Mouse (Mus musculus): ENCODE measurements around the gene Ppp2r5d.

Ppp2r5d gene

GRCm38 (mm10) chr17:46645561-46646321, 59.2 kb downstream of the Ppp2r5d start, which contains the start of the genes Klc4 and Mrpl2:
Gene Klc4 (minus strand): TSS chr17:46646022.
Gene Mrpl2 (plus strand): TSS chr17:46646229.
- DNase-seq (ENCODE audit: low spot score) = peak; percentile 99

GRCm38 (mm10) chr17:46644916-46645475, 59.9 kb downstream of the Ppp2r5d start:
- DNase-seq (ENCODE audit: low spot score) = peak; percentile 79

GRCm38 (mm10) chr17:46644152-46644805, 60.6 kb downstream of the Ppp2r5d start:
- no peak for DNase-seq (ENCODE audit: low spot score)

GRCm38 (mm10) chr17:46642060-46642459, 62.9 kb downstream of the Ppp2r5d start:
- DNase-seq (ENCODE audit: low spot score) = no peak

GRCm38 (mm10) chr17:46639929-46640328, 65.0 kb downstream of the Ppp2r5d start:
- DNase-seq (ENCODE audit: low spot score) = no peak

GRCm38 (mm10) chr17:46636831-46637523, 67.9 kb downstream of the Ppp2r5d start:
- peak; percentile 67 for DNase-seq (ENCODE audit: low spot score)
